Mouse (Mus musculus) lung, adult 2 months (tissue): ENCODE measurements around the gene Nab2. TPM values are rescaled to one million over a fixed set of nuclear protein-coding genes. Genes with fewer than 3 reads are reported as not detected.
"Not testable (repeated sequence)": the region's sequence is repeated elsewhere in the genome, so short reads cannot be mapped to it uniquely, and the experiment has no call there.

ENCODE experiments used
- DNase-seq: peaks from one replicate; pipeline ENCODE4 v3.0.0; 2022
- H3K4me1 ChIP-seq: fragments of 200-500 bp; 2 replicates; pipeline ENCODE4 v1.6.1; 2011; ENCODE audit warnings: low read length; ENCODE audit not compliant: control insufficient read depth, insufficient read depth
- H3K4me3 ChIP-seq: fragments of 200-500 bp; replicated peaks from 2 replicates; pipeline ENCODE3; 2011; ENCODE audit warnings: low read depth, mild to moderate bottlenecking, control low read depth, low read length; ENCODE audit errors: extremely low read depth
- CTCF ChIP-seq: fragments of 200-500 bp; IDR thresholded peaks from 2 replicates; pipeline ENCODE4 v1.5.1; 2011; ENCODE audit warnings: mild to moderate bottlenecking, low read length, control low read depth; ENCODE audit not compliant: insufficient read depth
- POLR2A ChIP-seq: fragments of 200-500 bp; IDR thresholded peaks from 2 replicates; pipeline ENCODE4 v1.6.1; 2011; ENCODE audit warnings: low read depth, mild to moderate bottlenecking, control low read depth, low read length, borderline replicate concordance; ENCODE audit errors: extremely low read depth
- WGBS: fragments of 180-500 bp; shearing (Covaris S2); methylation state at CpG from one replicate; pipeline ENCODE4 v1.1.7; 2018; 5-methylcytosine and 5-hydroxymethylcytosine counted together
- polyA plus RNA-seq: library from polyadenylated mRNA; depleted of rRNA; stranded (reverse); fragments of >200 nt; gene quantifications from 2 replicates; pipeline ENCODE4 v1.2.3, GENCODE M21; 2012

The Nab2 gene
- polyA plus RNA-seq, 1 experiment = 32.8 TPM

DNA sequence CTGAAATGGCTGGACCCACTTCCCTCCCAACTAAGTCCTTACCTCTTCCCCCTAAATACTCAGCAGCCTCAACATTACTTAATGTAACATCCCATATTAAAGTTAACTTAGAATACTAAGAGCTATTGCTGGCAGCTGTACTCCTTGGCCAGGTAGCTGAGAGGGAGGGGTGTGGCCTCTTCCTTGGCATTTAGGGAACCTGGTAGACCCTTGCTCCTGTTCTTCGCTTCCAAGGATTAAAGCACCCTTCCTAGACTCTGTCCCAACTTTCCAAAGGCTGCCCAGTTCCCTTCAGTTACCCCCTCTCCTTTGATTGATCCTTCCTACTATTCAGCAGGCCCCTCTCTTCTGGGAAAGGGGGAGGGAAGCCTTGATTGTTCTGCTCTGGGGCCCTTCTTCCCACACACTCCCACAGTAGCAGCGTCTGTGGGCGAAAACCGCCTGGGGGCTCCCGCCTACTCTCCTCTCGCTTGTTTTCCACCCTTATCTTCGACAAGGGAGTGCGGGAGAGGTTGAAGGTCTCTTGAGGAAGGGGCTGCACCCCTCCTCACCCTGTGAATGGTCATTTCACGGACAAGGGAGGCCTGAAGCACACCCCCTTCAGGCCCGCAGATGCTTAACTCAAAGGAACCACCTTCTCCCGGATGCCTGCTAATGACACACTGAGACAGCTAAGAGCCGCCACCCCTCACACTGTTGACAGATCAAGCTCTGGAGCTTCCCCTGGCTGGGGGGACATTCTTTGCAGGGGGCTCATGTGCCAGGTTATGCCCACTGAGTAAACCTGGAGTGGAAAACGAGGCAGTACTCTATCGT is 2.8 kb downstream of the Nab2 start:
- TF ChIP-seq POLR2A (no peak), CTCF (no peak)
- Histone ChIP-seq H3K4me3 (peak overlapping the region; percentile 90), H3K4me1 (peaks cover 30% of the 10 kb centered on the region)
- 10% methylated on average over 14 of the region's 14 CpGs for WGBS
- no peak for DNase-seq

DNA sequence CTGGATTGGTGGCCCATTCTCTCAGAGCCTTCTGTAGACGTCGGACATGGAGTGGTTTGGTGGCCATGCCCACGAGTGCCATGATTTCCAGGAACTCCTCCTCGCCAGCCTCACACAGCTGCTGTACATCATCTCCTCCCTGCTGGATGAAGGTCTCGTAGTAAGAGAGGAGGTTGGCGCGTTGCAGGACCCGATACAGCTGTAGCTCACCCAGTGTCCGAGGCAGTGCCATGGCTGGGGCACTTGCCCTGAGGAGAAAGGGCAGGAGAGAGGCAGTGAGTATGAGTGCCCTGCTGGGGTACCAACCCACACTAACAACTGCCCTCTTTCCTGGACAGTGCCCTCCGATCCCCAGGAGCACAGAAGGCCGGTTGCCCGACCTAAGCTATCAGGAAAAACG is 3.5 kb downstream of the Nab2 start:
- 54% methylated on average over 13 of the region's 13 CpGs for WGBS
- no peak for TF ChIP-seq CTCF
- no peak for TF ChIP-seq POLR2A
- Histone ChIP-seq H3K4me3 (peak overlapping the region; percentile 26), H3K4me1 (peaks cover 30% of the 10 kb centered on the region)
- no peak for DNase-seq

DNA sequence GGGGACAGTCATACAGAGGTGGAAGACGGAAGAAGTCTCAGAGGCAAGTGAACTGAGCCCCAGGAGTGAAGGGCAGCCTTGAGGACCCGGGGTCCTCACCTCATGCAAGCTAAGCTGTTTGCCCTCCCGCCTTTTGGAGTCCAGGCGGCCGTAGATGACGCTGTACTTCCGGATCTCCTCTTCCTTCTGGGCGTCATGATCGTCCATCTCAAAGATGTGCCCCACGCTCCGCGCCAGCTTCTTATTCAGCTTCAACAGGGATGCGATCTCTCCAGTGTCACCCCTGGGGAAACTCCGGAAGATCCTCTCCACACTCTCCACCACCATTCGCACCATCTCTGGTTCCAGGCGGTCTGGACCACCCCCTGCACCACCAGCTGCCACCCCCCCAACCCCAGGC is 4.2 kb downstream of the Nab2 start:
- Histone ChIP-seq H3K4me3 (no peak overlapping the region), H3K4me1 (peaks cover 27% of the 10 kb centered on the region)
- WGBS = 70% methylated on average over 16 of the region's 16 CpGs
- no peak for TF ChIP-seq CTCF
- TF ChIP-seq POLR2A = no peak
- no peak for DNase-seq

DNA sequence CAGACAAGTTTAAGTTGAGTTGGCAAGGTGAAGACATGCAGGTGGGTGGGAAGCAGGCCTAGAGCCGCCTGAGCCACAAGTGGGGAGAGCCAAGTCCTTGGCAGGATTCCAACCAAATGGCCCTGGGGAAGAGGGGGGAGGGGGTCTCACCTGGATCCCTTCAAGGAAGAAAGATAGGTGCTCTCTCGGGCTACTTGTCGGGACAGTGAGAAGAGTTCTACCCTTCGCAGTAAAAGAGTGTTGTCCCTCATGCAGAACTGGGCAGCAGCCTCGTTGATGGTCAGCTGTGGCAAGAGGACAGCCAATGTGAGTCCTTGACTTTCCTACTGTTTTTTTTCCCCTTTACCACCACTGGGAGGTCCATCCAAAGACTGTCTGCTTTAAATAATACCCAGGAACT is 4.8 kb downstream of the Nab2 start:
- TF ChIP-seq CTCF = no peak
- no peak for TF ChIP-seq POLR2A
- WGBS = 55% methylated on average over 5 of the region's 5 CpGs
- DNase-seq = no peak
- Histone ChIP-seq H3K4me1 (peaks cover 22% of the 10 kb centered on the region), H3K4me3 (no peak overlapping the region)

DNA sequence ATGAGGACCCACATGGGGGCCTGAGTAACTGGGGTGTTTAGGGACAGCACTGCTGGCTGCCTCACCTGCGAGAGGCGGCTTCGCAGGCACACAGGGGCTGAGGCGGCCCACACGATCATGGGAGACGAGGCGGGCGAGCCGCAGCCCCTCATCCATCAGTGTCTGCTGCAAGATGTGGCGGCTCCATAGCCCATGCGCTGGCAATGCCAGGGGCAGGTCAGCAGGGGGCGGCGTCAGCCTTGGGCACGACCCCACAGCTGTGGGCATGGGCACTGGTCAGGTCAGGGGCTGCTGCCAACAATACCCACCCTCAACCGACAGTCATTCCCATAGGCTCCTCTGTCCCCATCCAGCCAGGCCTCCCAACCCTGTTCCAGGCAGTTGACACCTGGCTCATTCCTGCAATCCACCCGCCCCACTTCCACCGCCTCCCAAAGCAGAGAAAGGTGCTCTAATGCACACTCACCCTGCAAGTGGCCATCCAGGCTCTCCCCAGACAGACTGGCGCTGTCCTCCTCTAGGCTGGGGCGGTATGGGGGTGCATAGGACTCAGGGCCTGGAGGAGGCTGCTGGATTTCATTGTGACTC is 5.6 kb downstream of the Nab2 start:
- peaks cover 22% of the 10 kb centered on the region for H3K4me1 ChIP-seq
- 0 out of 2 replicates have a peak, but pooled peaks have one; percentile 12 for TF ChIP-seq CTCF
- TF ChIP-seq POLR2A = no peak
- no peak overlapping the region for H3K4me3 ChIP-seq
- no peak for DNase-seq
- 48% methylated on average over 19 of the region's 19 CpGs for WGBS

DNA sequence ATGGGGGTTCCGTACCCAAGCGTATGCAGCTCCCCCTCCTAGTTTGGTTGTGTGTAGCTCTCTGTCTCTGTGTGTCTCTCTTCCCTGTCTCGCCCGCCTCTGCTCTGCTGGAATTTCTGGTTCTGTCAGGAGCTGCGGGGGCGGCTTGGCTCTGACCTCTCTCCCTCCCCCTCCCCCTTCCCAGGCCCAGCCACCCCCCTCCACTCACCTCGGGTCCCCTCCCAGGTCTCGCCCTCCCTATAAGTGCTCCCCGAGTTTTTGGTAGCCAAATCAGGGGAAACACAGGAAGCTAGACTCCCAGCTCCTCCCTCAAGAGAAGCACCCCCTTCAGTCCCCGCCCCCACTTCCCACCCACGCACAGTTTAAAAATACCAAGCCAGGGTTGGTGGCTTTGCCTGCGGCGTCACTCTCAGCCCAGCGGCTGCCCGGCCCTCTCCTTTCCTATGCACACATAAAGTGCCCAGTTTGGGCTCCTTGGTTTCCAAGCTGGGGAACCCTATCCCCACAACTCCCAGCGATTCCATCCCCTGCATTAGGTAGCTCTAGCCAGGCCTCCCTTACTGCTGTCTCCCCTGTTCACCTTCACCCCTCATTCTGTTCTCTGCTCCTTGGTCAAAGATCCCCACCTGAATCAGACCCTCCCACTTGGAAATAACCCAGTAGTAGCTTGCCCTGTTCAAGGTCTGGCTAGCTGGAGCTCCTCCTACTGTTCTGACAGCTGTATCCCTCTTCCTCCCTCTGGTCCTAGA is 6.3 kb downstream of the Nab2 start:
- 3% methylated on average over 16 of the region's 16 CpGs for WGBS
- Histone ChIP-seq H3K4me3 (peak overlapping the region; percentile 33), H3K4me1 (peaks cover 22% of the 10 kb centered on the region)
- TF ChIP-seq CTCF = no peak
- peak; percentile 33; the same call in 1 of the 2 replicates for TF ChIP-seq POLR2A
- peak; percentile 66 for DNase-seq

DNA sequence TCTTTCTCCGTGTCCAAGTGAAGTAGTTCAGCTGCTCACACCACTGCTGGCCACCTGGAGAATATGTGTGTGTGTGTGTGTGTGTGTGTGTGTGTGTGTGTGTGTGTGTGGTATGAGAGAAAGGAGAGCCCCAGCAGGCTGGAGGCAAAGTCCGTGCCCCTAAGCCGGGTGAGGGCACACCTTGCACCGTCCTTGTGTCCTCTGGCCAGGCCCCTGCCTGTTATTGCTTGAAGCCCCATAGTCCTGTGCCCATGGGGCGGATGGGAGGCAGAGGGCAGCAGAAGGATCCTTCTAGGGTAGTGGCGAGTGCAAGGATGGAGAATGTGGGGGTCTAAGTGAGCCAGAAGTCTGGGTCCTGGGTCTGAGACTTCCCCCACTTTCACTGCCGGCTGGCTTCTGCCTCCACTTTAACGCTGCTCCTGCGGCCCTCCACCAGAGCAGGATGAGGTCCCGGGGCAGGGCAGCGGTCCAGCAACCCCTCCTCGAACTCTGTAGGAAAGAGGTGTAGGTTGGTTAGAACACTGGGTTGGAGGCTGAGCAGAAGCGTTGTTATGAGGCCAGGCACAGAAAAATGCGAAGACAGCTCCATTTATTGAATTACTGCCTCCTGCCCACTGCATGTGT is 7.0 kb downstream of the Nab2 start:
- no peak for DNase-seq
- WGBS = 32% methylated on average over 14 of the region's 14 CpGs
- peak; percentile 4; the same call in 1 of the 2 replicates for TF ChIP-seq POLR2A
- TF ChIP-seq CTCF = no peak
- H3K4me1 ChIP-seq = peaks cover 22% of the 10 kb centered on the region
- peak overlapping the region; percentile 33 for H3K4me3 ChIP-seq

DNA sequence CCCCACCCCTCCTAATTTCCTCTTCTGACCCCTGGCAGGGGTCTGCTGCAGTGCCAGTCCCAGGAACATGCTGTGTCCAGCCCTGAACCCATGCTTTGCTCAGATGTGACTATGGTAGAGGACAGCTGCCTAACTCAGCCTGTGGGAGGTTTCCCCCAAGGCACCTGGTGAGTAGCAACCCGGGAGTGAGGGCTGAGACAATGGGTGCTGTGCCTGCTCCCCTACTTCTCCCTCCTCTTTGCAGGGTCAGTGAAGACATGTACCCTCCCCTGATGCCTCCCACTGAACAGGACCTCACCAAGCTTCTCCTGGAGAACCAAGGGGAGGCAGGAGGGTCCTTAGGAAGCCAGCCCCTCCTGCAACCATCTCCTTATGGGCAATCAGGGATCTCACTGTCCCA is 8.8 kb downstream of the Nab2 start:
- TF ChIP-seq POLR2A = no peak
- no peak for TF ChIP-seq CTCF
- peaks cover 13% of the 10 kb centered on the region for H3K4me1 ChIP-seq
- 55% methylated on average over 1 of the region's 1 CpGs for WGBS
- DNase-seq = no peak
- H3K4me3 ChIP-seq = no peak overlapping the region

DNA sequence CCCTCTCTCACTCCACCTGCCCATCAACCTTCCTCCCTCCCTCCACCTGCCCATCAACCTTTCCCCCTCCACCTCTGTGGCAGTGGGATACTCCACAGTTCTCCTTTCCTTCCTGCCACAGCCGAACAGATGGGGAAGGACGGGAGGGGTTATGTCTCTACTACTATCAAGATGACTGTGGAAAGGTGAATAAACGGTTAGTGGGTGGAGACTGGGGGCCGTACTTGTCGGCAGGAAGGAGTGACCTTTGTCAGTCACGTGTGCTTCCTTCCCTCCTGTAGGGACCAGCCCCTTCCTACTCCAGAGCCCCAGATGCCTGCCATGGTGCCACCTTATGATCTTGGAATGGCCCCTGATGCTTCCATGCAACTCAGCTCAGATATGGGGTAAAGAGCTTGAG is 10.3 kb downstream of the Nab2 start:
- 20% methylated on average over 6 of the region's 6 CpGs for WGBS
- no peak for DNase-seq
- Histone ChIP-seq H3K4me3 (no peak overlapping the region), H3K4me1 (peaks cover 13% of the 10 kb centered on the region)
- no peak for TF ChIP-seq POLR2A
- TF ChIP-seq CTCF = no peak

DNA sequence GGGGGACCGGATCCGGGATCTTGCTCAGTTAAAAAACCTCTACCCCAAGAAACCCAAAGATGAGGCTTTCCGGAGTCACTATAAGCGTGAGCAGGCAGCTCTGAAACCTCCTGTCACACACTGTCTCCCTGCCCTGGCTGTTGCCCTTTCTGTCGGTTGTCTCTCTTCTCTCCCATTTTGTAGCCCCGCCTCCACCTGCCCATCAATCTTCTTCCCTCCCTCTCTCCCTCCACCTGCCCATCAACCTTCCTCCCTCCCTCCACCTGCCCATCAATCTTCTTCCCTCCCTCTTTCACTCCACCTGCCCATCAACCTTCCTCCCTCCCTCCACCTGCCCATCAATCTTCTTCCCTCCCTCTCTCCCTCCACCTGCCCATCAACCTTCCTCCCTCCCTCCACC is 10.8 kb downstream of the Nab2 start:
- not testable (repeated sequence) for DNase-seq, H3K4me1 ChIP-seq, H3K4me3 ChIP-seq
- 69% methylated on average over 6 of the region's 6 CpGs for WGBS
